Mouse (Mus musculus): ENCODE measurements around the gene Szt2. TPM values are rescaled to one million over a fixed set of nuclear protein-coding genes. Genes with fewer than 3 reads are reported as not detected.

Gene Szt2
- total RNA-seq, 2 experiments from 2014 or later = 6.0 to 9.0 TPM

DNA sequence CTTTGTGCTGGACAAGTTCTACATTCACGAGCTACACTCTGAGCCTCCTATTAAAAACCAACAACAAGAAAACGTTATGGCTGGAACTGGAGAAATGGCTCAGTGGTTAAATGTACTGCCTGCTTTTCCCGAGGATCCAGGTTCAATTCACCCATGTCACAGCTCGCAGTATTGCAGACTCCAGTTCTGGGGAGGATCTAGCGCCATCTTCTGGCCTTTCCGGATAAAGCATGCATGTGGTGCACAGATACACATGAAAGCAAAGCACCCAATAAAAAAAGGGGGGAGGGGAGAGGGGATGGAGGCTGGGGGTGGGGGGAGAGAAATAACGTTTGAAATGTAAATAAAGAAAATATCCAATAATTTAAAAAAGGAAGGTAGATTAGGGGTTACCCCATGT, 72.4 kb downstream of the Szt2 start:
- intact Hi-C loops (cut with DNase I) = no loop called here
- DNase-seq = peak; percentile 45
- H3K27ac ChIP-seq = no peak overlapping the region
- peak; percentile 48 for TF ChIP-seq CTCF (IDR thresholded peaks at IDR 0.05)
- no peak overlapping the region for H3K4me3 ChIP-seq

DNA sequence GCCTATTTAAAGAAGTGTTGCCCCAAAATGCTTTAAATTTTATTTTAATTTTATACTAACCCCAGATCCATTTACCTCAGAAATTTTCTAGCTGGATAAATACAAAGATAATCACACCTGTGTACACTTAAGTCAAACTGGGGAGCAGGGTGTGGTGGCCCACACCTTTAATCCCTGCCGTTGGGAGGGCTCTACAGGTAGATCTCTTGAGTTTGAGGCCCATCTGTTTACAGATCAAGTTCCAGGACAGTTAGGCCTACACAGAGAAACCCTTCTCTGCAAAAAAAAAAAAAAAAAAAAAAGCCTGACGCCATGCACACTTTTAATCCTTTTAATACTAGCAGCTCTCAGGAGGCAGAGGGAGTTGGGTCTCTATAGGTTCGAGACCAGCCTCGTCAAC, 73.1 kb downstream of the Szt2 start:
- intact Hi-C loops (cut with DNase I) = no loop called here
- TF ChIP-seq CTCF (IDR thresholded peaks at IDR 0.05) = no peak
- no peak for DNase-seq
- H3K4me3 ChIP-seq = no peak overlapping the region
- H3K27ac ChIP-seq = no peak overlapping the region

DNA sequence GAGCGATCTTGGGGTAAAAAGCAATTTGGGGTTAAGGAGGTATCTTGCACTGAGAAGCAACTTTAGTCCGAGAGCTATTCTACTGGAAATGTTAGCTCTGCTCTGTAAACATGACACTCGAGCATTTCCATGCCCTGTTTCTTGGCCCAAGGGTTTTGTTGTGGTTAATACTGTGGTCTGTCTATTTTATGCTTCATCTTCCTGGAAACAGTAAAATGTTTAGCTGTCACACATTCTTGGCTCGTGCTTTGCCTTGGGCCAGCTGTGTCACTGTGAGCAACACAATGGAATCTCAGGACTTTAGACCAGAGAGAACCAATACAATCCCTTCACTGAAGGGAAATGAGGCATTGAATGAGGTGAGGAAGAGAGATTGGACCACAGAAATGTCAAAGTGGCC, 77.3 kb downstream of the Szt2 start:
- Histone ChIP-seq H3K27ac (no peak overlapping the region), H3K4me3 (no peak overlapping the region)
- intact Hi-C loops (cut with DNase I) = no loop called here
- no peak for DNase-seq
- no peak for TF ChIP-seq CTCF (IDR thresholded peaks at IDR 0.05)

DNA sequence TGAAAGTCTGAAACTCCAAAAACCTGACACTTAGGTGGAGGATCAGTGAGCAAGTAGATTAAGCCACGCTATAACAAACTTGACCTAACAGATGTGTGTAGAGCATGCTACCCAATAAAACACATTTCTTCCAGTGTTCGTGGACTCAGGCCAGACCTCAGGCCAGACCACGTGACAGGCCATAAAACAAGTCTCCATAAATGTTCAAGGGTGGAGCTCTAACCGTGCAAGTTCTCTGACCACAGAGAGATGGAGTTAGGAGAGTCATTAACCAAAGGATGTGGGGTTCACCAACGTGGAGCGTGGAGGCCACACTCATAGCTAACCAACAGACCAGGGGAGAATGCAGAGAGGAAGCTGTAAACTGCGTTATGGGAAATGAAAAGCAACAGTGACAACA, 82.6 kb downstream of the Szt2 start:
- no peak for DNase-seq
- intact Hi-C loops (cut with DNase I) = no loop called here
- Histone ChIP-seq H3K27ac (no peak overlapping the region), H3K4me3 (no peak overlapping the region)
- TF ChIP-seq CTCF (IDR thresholded peaks at IDR 0.05) = no peak

DNA sequence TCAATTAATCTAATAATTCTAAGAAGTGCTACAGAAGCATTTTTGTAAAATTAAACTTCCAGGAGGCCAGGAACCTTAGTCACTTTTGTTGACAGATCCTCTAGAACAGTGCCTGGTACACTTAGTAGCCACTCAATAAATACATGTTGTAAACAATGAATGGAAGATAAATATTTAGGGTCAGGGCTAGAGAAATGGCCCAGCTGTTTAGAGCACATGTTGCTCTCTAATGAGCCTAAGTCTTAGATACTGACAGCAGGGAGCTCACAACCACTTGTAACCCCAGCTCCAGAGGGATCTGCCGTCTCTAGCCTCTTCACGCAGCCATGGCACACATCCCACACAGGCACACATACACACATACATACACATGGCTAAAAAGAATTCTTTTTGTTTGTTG, 88.4 kb downstream of the Szt2 start:
- Histone ChIP-seq H3K27ac (no peak overlapping the region), H3K4me3 (no peak overlapping the region)
- intact Hi-C loops (cut with DNase I) = no loop called here
- no peak for TF ChIP-seq CTCF (IDR thresholded peaks at IDR 0.05)
- no peak for DNase-seq

DNA sequence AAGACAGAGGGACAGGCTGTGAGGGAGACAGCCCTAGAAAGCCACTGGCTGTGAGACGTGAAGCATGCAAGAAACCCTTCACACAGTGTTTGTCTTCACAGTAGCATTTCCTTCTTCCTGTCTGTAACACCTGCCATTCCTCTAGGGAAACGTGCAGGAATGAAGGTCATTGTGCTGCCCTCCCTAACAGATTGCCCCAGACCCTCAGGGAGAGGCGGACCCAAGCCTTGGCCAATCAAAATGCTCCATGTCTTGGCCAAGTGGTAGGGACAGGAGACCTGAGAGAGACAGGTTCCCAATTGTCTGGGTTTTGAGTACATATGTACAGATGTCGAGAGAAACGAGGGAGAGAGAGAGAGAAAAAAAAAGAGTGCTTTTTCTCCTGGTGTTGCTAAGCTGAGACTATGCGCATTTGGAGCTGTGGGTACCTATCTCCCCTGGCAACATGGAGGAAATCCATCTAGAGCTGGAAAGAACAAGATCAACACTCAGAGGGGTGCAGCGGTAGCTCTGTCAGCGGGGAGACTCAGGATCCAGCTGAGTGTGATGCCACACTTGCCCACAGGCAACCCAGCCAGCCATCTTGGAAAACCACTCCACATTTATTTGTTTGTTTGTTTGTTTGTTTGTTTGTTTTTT, 89.2 kb downstream of the Szt2 start:
- intact Hi-C loops (cut with DNase I) = no loop called here
- TF ChIP-seq CTCF (IDR thresholded peaks at IDR 0.05) = no peak
- H3K4me3 ChIP-seq = no peak overlapping the region
- DNase-seq = no peak
- H3K27ac ChIP-seq = no peak overlapping the region

DNA sequence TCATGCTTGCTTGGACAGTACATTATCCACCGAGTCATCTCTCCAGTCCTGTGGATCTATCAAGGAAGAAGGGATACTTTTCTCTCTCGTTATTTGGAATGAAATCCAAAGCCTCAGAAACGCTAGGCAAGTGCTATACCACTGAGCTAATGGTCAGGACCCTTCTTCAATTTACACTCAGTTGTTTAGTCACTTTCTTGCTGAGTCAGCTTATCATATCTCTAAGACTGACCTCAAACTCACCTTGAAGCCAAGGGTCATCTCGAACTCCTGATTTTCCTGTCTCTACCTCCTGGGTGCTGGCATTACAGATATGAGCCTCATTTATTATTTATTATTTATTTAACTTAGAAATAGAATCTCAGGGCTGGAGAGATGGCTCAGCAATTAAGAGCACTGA, 92.4 kb downstream of the Szt2 start:
- no peak for DNase-seq
- no peak for TF ChIP-seq CTCF (IDR thresholded peaks at IDR 0.05)
- intact Hi-C loops (cut with DNase I) = no loop called here
- Histone ChIP-seq H3K27ac (no peak overlapping the region), H3K4me3 (no peak overlapping the region)

DNA sequence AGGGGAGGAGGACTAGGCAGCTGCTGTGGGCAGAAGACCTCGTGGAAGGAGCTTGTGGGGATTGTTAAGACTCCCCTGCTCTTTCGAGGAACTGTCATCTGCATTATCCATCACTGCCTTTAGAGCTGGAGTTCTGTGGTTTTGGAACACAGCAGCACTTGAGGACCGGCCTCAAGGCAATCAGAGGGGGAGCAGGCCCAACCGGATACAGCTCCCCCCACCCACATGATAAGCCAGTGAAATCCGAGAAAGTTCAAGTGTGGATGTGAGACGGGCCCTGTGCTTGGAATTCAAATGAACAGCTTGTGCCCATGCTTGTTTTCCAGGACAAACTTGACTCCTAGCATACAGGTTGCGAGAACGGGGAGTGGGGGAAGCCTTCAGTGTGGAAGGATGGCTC, 93.8 kb downstream of the Szt2 start:
- DNase-seq = no peak
- intact Hi-C loops (cut with DNase I) = no loop called here
- Histone ChIP-seq H3K27ac (no peak overlapping the region), H3K4me3 (no peak overlapping the region)
- no peak for TF ChIP-seq CTCF (IDR thresholded peaks at IDR 0.05)

Other genes with a start within 250 kb of the Szt2 start
- 10 to 100 TPM; 18.0 to 34.4 TPM for gene Kdm4a, start 229.2 kb downstream of the Szt2 start, total RNA-seq (2021)
- 1 to 10 TPM; 1.5 to 2.5 TPM for gene Ptprf, start 117.9 kb downstream of the Szt2 start, total RNA-seq (2021)
- gene Med8, start 64 bp upstream of the Szt2 start, total RNA-seq (2021) = 10 to 100 TPM; 36.5 to 37.9 TPM
- gene Elovl1, start 18.8 kb upstream of the Szt2 start, total RNA-seq (2021) = 1 to 10 TPM; 6.8 to 8.0 TPM
- gene Cdc20, start 28.1 kb upstream of the Szt2 start, total RNA-seq (2021) = under 1 TPM; 0.20 to 0.23 TPM
- not detected for gene Mpl, start 48.2 kb upstream of the Szt2 start, total RNA-seq (2021)
- gene Tie1, start 80.8 kb upstream of the Szt2 start, total RNA-seq (2021) = 10 to 100 TPM; 12.6 to 18.5 TPM
- gene 2610528J11Rik, start 117.7 kb upstream of the Szt2 start, total RNA-seq (2021) = not detected
- not detected for gene Tmem125, start 134.8 kb upstream of the Szt2 start, total RNA-seq (2021)
- gene Cfap57, start 211.5 kb upstream of the Szt2 start, total RNA-seq (2021) = not detected
- 10 to 100 TPM; 24.9 to 26.7 TPM for gene Ebna1bp2, start 211.5 kb upstream of the Szt2 start, total RNA-seq (2021)
- not detected for gene Olfr62, start 249.7 kb upstream of the Szt2 start, total RNA-seq (2021)

Data from gastrocnemius, adult 2 months (tissue).